Mouse (Mus musculus) testis, adult 2 months (tissue): Measurements from ENCODE around the gene Wdr95.

Experiments used
- CTCF ChIP-seq: fragments of 200-500 bp; IDR thresholded peaks from 2 replicates; pipeline ENCODE4 v1.5.1; 2012; ENCODE audit warnings: low read depth, mild to moderate bottlenecking, inconsistent platforms, low read length, moderate library complexity; ENCODE audit not compliant: control insufficient read depth, insufficient read depth, insufficient replicate concordance
- POLR2A ChIP-seq: fragments of 200-500 bp; IDR thresholded peaks from 2 replicates; pipeline ENCODE4 v1.6.1; 2012; ENCODE audit warnings: low read depth, mild to moderate bottlenecking, inconsistent platforms, low read length, moderate library complexity; ENCODE audit not compliant: control insufficient read depth

DNA sequence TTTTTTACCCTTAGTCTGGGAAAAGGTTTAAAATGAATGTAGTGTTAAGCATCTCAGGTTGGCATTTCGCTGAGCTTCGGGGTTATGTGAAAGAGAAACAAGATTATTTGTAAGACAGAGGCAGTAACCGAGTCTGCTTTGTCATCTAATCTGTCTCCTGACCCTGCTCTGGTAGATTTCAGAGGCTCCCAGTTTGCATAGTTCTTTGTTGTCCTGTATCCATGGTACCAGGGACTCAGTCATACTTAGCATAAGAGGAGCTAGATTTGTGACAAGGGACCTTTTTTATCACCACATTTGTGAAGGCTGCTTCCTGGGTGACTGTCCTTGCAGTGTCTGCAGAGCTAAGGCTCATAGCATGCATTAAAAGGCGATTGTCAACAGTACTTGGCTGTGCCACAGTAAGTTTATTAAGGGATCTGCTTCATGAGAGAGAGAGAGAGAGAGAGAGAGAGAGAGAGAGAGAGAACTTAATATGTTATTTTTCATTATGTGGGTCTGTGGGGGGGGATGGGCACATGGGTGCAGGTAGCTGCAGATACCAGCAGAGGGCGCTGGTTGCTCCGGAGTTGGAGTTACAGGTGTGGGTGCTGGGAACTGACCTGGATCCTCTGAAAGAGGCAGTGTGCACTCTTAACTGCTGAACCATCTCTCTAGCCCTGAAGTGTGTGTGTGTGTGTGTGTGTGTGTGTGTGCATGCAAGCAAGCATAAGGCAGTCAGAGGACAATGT lies 3.3 kb upstream of the Wdr95 start:
- TF ChIP-seq POLR2A (no peak), CTCF (peak; percentile 89)
